Mouse (Mus musculus): ENCODE measurements around the gene 4930519P11Rik. TPM values are rescaled to one million over a fixed set of nuclear protein-coding genes. Genes with fewer than 3 reads are reported as not detected.

Gene 4930519P11Rik
- total and polyA plus RNA-seq, 3 experiments = not detected

- peak within 1 kb of the TSS; percentile 56 for H3K27ac ChIP-seq (ENCODE audit: insufficient read depth, low read depth)
- H3K9ac ChIP-seq (ENCODE audit: insufficient read depth, low read depth) = peak within 1 kb of the TSS; percentile 64
- peaks cover 7 to 52% of the 10 kb centered on the region in 2 experiments for H3K4me1 ChIP-seq (ENCODE audit: control insufficient read depth in 1 of 2, insufficient read depth in 2 of 2)
- dilution Hi-C loops (cut with MboI; ENCODE audit: extremely low pct_ligation_motif_present, extremely low pct_unique_long_range_greater_than_20kb, low sequenced_read_pairs) = no loop called here
- peak within 1 kb of the TSS; percentile 90 for H3K4me2 ChIP-seq (ENCODE audit: insufficient read depth, low read depth, poor library complexity, severe bottlenecking)
- peak within 1 kb of the TSS; percentile 74 to 95 (median 75) for H3K4me3 ChIP-seq (replicated peaks in 1 of 3; ENCODE audit: low read depth in 2 of 3, low read length in 2 of 3, poor library complexity in 1 of 3)
- H3K27me3 ChIP-seq (replicated peaks) = no peaks in the 10 kb centered on the region
- TF ChIP-seq MXI1 (IDR thresholded peaks at IDR 0.05; ENCODE audit: low read depth, low read length) = peak; percentile 74
- TF ChIP-seq KAT2A (IDR thresholded peaks at IDR 0.05; ENCODE audit: insufficient replicate concordance, low read length) = 0 out of 2 replicates have a peak, but pooled peaks have one; percentile 56
- peak; percentile 80 for TF ChIP-seq MAX (IDR thresholded peaks at IDR 0.05; ENCODE audit: low read length)
- TF ChIP-seq ZMIZ1 (IDR thresholded peaks at IDR 0.05; ENCODE audit: low read depth, low read length) = peak; percentile 77
- TF ChIP-seq SIN3A (IDR thresholded peaks at IDR 0.05; ENCODE audit: low read length) = peak; percentile 86; the same call in 1 of the 2 replicates
- TF ChIP-seq NRF1 (IDR thresholded peaks at IDR 0.05; ENCODE audit: low read depth, low read length) = peak; percentile 82
- TF ChIP-seq USF2 (conservative IDR thresholded peaks at IDR 0.05; ENCODE audit: low read depth, low read length) = no peak; the same call in 1 of the 2 replicates
- 0 out of 2 replicates have a peak, but pooled peaks have one; percentile 18 for TF ChIP-seq MEF2A (IDR thresholded peaks at IDR 0.05; ENCODE audit: borderline replicate concordance, low read depth, low read length)
- TF ChIP-seq USF1 (IDR thresholded peaks at IDR 0.05; ENCODE audit: low read depth, low read length) = peak; percentile 79
- TF ChIP-seq GABPA (IDR thresholded peaks at IDR 0.05; ENCODE audit: insufficient replicate concordance, low read depth, low read length) = no peak
- TF ChIP-seq E2F4 (IDR thresholded peaks at IDR 0.05; ENCODE audit: insufficient replicate concordance, low read depth, low read length) = 0 out of 2 replicates have a peak, but pooled peaks have one; percentile 18
- TF ChIP-seq SMC3 (IDR thresholded peaks at IDR 0.05; ENCODE audit: low read depth, low read length) = no peak
- TF ChIP-seq MAZ (IDR thresholded peaks at IDR 0.05; ENCODE audit: low read depth, low read length) = 0 out of 2 replicates have a peak, but pooled peaks have one; percentile 53
- peak; percentile 66 for TF ChIP-seq POLR2A (IDR thresholded peaks at IDR 0.05; ENCODE audit: low read depth, low read length)
- peak; percentile 54; the same call in 1 of the 2 replicates for TF ChIP-seq CHD2 (IDR thresholded peaks at IDR 0.05; ENCODE audit: low read length)
- TF ChIP-seq TCF12 (IDR thresholded peaks at IDR 0.05; ENCODE audit: low read depth, low read length) = peak; percentile 44; the same call in 1 of the 2 replicates
- no peak for TF ChIP-seq ZNF384 (IDR thresholded peaks at IDR 0.05; ENCODE audit: low read depth, low read length)
- TF ChIP-seq MYC (IDR thresholded peaks at IDR 0.05; ENCODE audit: low read depth, low read length) = peak; percentile 48; the same call in 1 of the 2 replicates
- TF ChIP-seq BHLHE40 (IDR thresholded peaks at IDR 0.05; ENCODE audit: low read depth, low read length) = peak; percentile 19; the same call in 1 of the 2 replicates
- peak; percentile 57 for TF ChIP-seq NELFE (IDR thresholded peaks at IDR 0.05; ENCODE audit: low read depth, low read length)
- peaks cover 22% of the 10 kb centered on the region for H3K79me2 ChIP-seq (replicated peaks; ENCODE audit: control insufficient read depth, extremely low read depth, insufficient read depth, poor library complexity, severe bottlenecking)
- in situ Hi-C loops (cut with MboI; ENCODE audit: low pct_ligation_motif_present, low pct_unique_long_range_greater_than_20kb, low sequenced_read_pairs) = no loop called here
- H3K36me3 ChIP-seq (replicated peaks in 1 of 2; ENCODE audit: control insufficient read depth in 1 of 2, insufficient read depth in 1 of 2, low read length in 1 of 2) = peaks cover 0 to 19% of the 10 kb centered on the region in 2 experiments
- no peaks in the 10 kb centered on the region for H3K9me3 ChIP-seq (replicated peaks; ENCODE audit: low read length)
- DNase-seq (ENCODE audit: extremely low read depth) = peak; percentile 94
Observed at GRCm38 (mm10) chr2:154569836-154570286, 43.4 kb downstream of the 4930519P11Rik start, which contains the start of gene E2f1. Gene E2f1, minus strand, starts transcription at chr2:154569892.
